Mouse (Mus musculus) spleen, adult 12 weeks (tissue): Measurements from ENCODE around the gene Iqcn.

Source experiments
- DNase-seq: peaks from one replicate; pipeline ENCODE4 v3.0.0; 2022; ENCODE audit warnings: low spot score

Iqcn gene

DNA sequence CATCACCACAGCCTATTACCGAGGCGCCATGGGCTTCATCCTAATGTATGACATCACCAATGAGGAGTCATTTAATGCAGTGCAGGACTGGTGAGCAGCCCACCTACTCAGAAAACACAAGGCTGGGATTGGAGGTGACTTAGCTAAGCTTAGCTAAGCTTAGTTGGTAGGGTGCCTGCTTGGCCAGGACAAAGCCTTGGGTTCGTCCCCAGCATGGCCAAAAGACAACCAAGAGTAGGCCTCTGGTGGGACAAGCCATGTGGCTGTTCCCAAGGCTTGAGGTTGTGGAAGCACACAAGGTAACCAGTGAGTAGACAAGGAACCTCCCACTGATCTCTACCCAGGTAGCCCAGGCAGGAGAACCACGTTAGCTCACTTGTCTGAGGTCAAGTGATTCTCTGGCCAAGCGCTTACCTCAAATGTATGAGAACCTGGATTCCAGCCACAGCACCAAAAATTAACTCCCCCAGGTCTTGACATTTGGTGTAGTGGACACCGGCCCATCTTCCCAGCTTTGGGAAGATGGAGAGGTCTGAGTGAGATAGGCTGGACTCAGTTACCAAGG is 53.3 kb downstream of the Iqcn start:
- no peak for DNase-seq

GRCm38 (mm10) chr8:70757523-70758307 is 54.5 kb downstream of the Iqcn start:
- DNase-seq: peak; percentile 5

DNA sequence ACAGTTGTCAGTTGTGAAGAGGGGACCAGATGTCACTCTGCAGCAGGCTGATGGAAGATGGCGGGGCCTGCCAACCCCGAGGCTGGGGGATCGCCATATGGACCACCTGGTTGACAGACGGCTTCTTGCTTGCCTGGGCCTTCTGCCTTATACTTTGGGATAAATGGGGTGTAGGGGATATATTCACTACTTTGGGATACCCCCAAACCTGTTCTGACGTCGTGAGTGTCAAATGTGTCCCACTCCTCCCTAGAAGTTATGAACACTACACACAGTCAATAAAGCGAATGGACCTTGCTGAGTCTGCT is 55.0 kb downstream of the Iqcn start:
- no peak for DNase-seq

DNA sequence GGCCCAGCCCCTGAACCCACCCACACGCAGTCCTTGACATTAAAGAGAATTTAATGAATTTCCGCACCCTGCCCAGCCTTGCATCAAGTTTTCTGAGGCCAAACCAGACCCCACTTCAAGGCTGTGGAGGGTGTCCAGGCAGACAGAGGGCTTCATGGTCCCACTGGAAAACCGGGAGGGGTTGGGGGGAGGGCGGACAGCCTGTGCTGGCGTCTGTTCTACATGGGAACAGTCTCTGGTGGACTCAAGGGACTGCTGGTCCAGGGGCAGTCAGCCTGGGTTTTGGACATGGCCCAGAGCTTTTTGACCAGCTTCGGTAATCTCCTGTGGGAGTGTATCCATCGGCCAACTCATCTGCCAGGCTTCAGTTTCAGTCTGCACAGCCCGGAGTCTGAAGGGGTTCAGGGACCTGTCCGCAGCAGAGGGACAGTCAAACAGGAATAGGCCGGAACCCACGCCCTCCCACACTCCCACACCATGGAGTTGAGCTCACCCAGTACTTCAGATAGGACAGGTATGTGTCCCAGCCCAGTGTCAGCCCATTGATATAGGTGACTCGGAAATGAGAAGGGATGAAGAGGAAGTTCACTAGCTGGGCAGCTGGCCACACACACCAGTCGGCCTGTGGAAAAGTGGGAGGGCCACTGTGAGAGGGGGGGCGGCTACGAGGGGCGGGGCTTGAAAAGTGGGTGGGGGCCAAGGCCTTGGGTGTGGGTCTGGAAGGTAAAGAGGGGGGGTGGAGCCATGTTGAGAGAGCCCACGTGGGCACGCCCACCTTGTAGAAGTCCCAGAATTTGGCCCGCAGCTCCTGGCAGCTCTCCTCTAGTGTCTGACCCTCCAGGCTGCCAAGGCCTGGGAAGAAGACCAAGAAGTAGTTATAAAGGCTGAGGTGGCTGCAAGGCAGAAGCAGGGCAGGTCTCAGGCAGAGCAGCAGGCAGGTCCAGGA is 55.6 kb downstream of the Iqcn start:
- no peak for DNase-seq

DNA sequence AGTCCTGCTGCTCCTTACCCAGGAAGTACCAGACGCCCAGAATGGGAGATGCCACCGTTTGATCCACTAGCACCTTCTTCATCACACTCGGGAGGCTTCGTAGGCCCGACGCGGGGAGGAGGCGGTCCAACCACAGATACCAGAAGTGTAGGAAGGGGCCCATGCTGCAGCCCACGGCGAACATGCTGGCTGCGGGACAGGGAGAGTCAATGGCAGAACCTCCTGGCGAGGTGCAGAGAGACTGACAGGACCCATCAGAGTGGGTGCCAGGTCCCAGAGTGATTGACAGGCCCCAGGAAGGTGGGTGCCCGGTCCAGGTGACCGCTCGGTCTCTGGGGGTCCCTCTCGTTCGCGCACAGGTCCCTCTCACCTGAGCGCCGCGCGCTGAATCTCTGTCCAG is 57.1 kb downstream of the Iqcn start:
- no peak for DNase-seq

- peak; percentile 92 for DNase-seq
These were observed 57.6 kb downstream of the Iqcn start, which contains the start of gene Mpv17l2 for GRCm38 (mm10) chr8:70760775-70761406. TSS of gene Mpv17l2 (minus strand) at chr8:70760946.

DNA sequence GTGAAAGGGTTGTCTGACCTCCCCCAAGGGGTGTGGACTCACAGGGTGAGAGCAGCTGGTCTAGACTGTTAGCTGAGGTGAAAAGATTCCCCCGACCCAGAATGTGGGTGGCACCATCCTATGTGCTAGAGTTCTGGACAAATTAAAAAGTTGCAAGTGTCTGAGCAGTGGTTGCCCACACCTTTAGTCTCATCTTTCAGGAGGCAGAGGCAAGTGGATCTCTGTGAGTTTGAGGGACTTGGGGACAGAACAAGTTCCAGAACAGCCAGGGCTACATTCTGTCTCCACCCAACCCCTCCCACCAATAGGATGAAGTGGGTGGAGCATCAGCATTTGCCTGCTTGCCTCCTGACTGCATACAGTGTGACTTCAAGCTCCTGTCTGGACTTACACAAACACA is 58.9 kb downstream of the Iqcn start:
- peak; percentile 54 for DNase-seq

DNA sequence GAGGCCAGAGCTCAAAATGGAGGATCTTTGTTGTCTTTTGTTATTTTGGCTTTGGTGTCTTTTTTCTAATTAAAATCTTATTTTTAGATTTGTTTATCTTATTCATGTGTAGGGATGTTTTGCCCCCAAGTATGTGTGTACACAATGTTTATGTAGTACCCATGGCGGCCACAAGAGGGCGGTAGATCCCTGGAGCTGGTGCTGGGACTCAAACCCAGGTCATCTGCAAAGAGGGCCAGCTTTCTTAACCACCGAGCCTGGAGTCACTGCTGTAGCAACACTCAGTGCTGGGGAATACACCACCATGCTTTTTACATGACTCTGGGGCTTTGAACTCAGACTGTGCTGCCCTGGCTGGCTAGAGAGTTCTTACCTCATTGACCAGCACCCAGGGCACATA is 60.1 kb downstream of the Iqcn start:
- DNase-seq: peak; percentile 69

DNA sequence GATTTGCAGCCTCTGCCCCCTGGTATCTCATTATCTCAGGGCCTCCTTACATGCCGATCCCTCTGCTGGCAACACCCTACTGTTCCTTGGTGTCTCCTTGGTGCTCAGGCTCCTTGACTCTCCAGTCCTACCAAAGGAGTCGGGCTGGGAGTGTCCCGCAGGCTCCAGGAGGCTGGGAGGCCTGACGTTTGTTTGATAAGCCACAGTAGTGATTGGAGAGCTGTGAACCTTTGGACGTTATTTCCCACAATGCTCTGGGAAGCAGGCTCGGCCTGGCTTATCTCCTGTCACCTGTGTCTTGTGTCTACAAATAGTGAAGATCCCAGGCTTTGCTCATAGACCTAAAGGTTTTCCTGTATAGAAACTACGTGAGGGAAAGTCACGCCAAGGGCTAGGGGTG is 60.8 kb downstream of the Iqcn start:
- peak; percentile 41 for DNase-seq

- DNase-seq: no peak
These were observed 61.4 kb downstream of the Iqcn start for GRCm38 (mm10) chr8:70764676-70765075.

- no peak for DNase-seq
These were observed 62.1 kb downstream of the Iqcn start for GRCm38 (mm10) chr8:70765329-70765728.

GRCm38 (mm10) chr8:70765838-70766570 is 62.7 kb downstream of the Iqcn start:
- DNase-seq: peak; percentile 61

GRCm38 (mm10) chr8:70766571-70767440 is 63.5 kb downstream of the Iqcn start:
- peak; percentile 60 for DNase-seq
